In the genomic region with DNA sequence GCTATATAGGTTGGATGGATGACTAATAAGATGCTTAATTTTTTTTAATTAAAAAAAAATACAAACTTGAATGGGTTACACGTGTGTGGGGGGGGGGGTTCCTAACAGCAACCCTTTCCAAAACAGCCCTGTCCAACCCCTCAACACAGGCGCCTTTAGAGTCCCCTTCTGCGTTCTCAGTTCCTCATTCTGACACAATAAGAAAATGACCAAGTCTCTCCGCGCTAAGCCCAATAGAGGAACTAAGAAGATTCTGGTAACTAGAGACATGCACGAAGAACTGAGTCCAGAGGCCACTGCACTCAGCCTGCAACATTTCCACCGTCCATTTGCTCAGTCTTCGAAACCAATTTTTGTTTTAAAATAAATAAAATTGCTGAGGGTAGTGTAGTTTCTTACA, we compare ENCODE assay signal across 8 mouse cellular contexts. TPM values are rescaled to one million over a fixed set of nuclear protein-coding genes. Genes with fewer than 3 reads are reported as not detected.
DNase-seq lines count a peak whose midpoint lies in the region; ATAC-seq and TF ChIP-seq lines count a peak whose summit lies in the region.

No protein-coding gene starts in this region.

- no peaks in the 10 kb centered on the region for H3K27me3 ChIP-seq in hindbrain, embryonic 12.5 days

- H3K27ac ChIP-seq in cortical plate, adult 2 months (ENCODE audit: insufficient read depth, low read length) = no peak overlapping the region
- peak overlapping the region; percentile 96 for H3K27ac ChIP-seq in hindbrain, embryonic 12.5 days

- H3K4me2 ChIP-seq in hindbrain, embryonic 12.5 days (replicated peaks) = peak overlapping the region; percentile 82

- H3K9ac ChIP-seq in hindbrain, embryonic 12.5 days = peak overlapping the region; percentile 91

- WGBS in hindbrain, embryonic 12.5 days = 33% methylated on average over 8 of the region's 8 CpGs

- peak overlapping the region; percentile 84 for H3K4me3 ChIP-seq in cortical plate, adult 2 months (ENCODE audit: insufficient read depth, low read length)
- peak overlapping the region; percentile 88 for H3K4me3 ChIP-seq in hindbrain, embryonic 12.5 days

- no peak for TF ChIP-seq POLR2A in cortical plate, adult 2 months (IDR thresholded peaks at IDR 0.05; ENCODE audit: extremely low read depth, insufficient read depth, low read length)

- TF ChIP-seq CTCF in cortical plate, adult 2 months (IDR thresholded peaks at IDR 0.05; ENCODE audit: extremely low read depth, insufficient read depth, low read length) = no peak

- peak; percentile 32 for DNase-seq in kidney, adult 9 months
- DNase-seq in kidney, postnatal 25 days = no peak
- no peak for DNase-seq in adrenal gland, adult (ENCODE audit: inconsistent age in 2 of 2, low spot score in 1 of 2)
- no peak for DNase-seq in right cerebral cortex, postnatal 4 days
- DNase-seq in Muller cell, postnatal 12 days (ENCODE audit: inconsistent ontology term) = no peak

- no peak for ATAC-seq in hindbrain, embryonic 12.5 days (ENCODE audit: low FRiP score)
- peak; percentile 27 for ATAC-seq in megakaryocyte progenitor cell, adult 5-6 weeks (replicated peaks; ENCODE audit: poor library complexity)

- peaks cover 34% of the 10 kb centered on the region for H3K36me3 ChIP-seq in hindbrain, embryonic 12.5 days

- H3K9me3 ChIP-seq in hindbrain, embryonic 12.5 days (replicated peaks) = no peaks in the 10 kb centered on the region; the same call in 1 of the 2 replicates

- 0 out of 2 replicates have a peak, but pooled peaks cover 1% of the 10 kb centered on the region for H3K4me1 ChIP-seq in cortical plate, adult 2 months (ENCODE audit: control insufficient read depth, insufficient read depth, low read length)
- H3K4me1 ChIP-seq in hindbrain, embryonic 12.5 days = peaks cover 20% of the 10 kb centered on the region

RNA-seq across cellular contexts. Expression of a gene that starts 0.5 kb away (rescaled TPM):
- polyA plus RNA-seq in cortical plate, adult 2 months (2012; rRNA removed) = 6.8 and 10.7 TPM in 2 replicates
- 1.4 and 1.8 TPM in 2 replicates for polyA plus RNA-seq in hindbrain, embryonic 12.5 days (2016; fragmentation: Nextera tagmentation; extraction: Ambion mirVana)
- total RNA-seq in megakaryocyte progenitor cell, adult 5-6 weeks (2015) = 0.34 TPM in 1 of 2 replicates, not detected in the other
- 0.34 and 0.42 TPM in 2 replicates for total RNA-seq in megakaryocyte progenitor cell, adult 5-6 weeks (2017)

RNA-seq across cellular contexts. Expression of a gene that starts 1.1 kb away (rescaled TPM):
- polyA plus RNA-seq in cortical plate, adult 2 months (2012; rRNA removed) = 92.1 and 101 TPM in 2 replicates
- polyA plus RNA-seq in hindbrain, embryonic 12.5 days (2016; fragmentation: Nextera tagmentation; extraction: Ambion mirVana) = 139 and 145 TPM in 2 replicates
- 225 and 238 TPM in 2 replicates for total RNA-seq in megakaryocyte progenitor cell, adult 5-6 weeks (2015)
- 1,016 and 1,033 TPM in 2 replicates for total RNA-seq in megakaryocyte progenitor cell, adult 5-6 weeks (2017)

RNA-seq across cellular contexts. Expression of a gene that starts 52.0 kb away (rescaled TPM):
- polyA plus RNA-seq in cortical plate, adult 2 months (2012; rRNA removed) = not detected in 2 replicates
- polyA plus RNA-seq in hindbrain, embryonic 12.5 days (2016; fragmentation: Nextera tagmentation; extraction: Ambion mirVana) = not detected in 2 replicates
- 0.05 TPM in 1 of 2 replicates, not detected in the other for total RNA-seq in megakaryocyte progenitor cell, adult 5-6 weeks (2015)
- total RNA-seq in megakaryocyte progenitor cell, adult 5-6 weeks (2017) = 0.25 TPM in 1 of 2 replicates, not detected in the other

RNA-seq across cellular contexts. Expression of a gene that starts 53.5 kb away (rescaled TPM):
- polyA plus RNA-seq in cortical plate, adult 2 months (2012; rRNA removed) = 21.6 TPM in 2 replicates
- polyA plus RNA-seq in hindbrain, embryonic 12.5 days (2016; fragmentation: Nextera tagmentation; extraction: Ambion mirVana) = 42.7 and 43.3 TPM in 2 replicates
- total RNA-seq in megakaryocyte progenitor cell, adult 5-6 weeks (2015) = 35.9 and 39.7 TPM in 2 replicates
- total RNA-seq in megakaryocyte progenitor cell, adult 5-6 weeks (2017) = 66.4 and 80.6 TPM in 2 replicates
